ENCODE assay signal across 26 mouse cellular contexts in the genomic region with DNA sequence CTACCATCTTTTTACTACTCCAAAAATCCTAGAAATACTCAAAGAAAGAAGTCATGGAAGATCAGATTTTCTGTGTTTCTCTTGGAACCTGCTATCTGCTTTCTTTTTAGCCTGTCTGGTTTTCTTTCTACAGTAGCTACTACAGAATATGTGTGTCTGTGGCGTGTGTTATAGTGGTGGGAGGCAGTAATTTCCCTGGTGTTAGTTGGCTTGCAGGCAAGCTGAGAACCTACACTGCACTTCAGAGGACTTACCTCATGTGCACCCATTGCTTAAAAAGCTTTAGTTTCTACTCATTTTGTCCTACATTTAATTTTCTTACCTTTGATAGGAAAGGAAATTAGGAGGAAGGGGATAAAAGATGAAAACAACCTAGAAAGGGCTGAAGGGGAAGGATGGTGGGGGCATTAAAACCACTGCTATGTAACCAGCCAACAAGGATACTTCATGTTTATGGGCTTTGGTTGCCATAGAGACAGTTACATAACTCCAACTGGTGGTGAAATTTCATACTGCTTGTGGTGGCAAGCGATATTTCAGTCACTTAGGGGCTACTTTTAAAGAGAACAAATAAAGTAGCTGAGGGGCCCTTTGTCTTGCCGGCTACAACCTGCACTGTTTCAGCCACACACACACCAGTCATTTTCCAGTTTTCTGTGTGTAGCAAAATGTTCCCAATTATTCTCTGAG.
DNase-seq lines count a peak whose midpoint lies in the region; ATAC-seq and TF ChIP-seq lines count a peak whose summit lies in the region.
"Had no signal": no experiment of that assay in that cellular context is flagged by ENCODE, and none has a peak within 500 bp of the region (broad histone marks: within the 10 kb centered on the region; RNA-seq: fewer than 3 reads in every experiment).

No protein-coding gene starts in this region.

- TF ChIP-seq POLR2A in brain, embryonic 14.5 days (IDR thresholded peaks at IDR 0.05; ENCODE audit: borderline replicate concordance, extremely low read depth, insufficient read depth, insufficient read length, poor library complexity, severe bottlenecking), result no peak

- intact Hi-C loops in left cerebral cortex, postnatal 14 days (cut with DNase I), result no loop called here
- intact Hi-C loops in left cerebral cortex, adult 2 months (cut with DNase I), result no loop called here

- TF ChIP-seq CTCF in left cerebral cortex, adult 2 months (IDR thresholded peaks at IDR 0.05), result no peak; the same call in 1 of the 2 replicates
- no peak for TF ChIP-seq CTCF in brain, embryonic 14.5 days (IDR thresholded peaks at IDR 0.05; ENCODE audit: borderline replicate concordance, extremely low read depth, insufficient read depth, insufficient read length)

- H3K27ac ChIP-seq in left cerebral cortex, adult 2 months, result no peak overlapping the region
- H3K27ac ChIP-seq: embryonic facial prominence, embryonic 12.5 days; forebrain, embryonic 12.5 days; forebrain, embryonic 15.5 days; heart, adult 2 months; heart, embryonic 10.5 days; heart, embryonic 13.5 days; hindbrain, embryonic 10.5 days; hindbrain, embryonic 13.5 days; intestine, embryonic 15.5 days had no signal

- H3K4me3 ChIP-seq in left cerebral cortex, adult 2 months, result no peak overlapping the region
- H3K4me3 ChIP-seq: embryonic facial prominence, embryonic 12.5 days; erythroblast, embryonic 14.5 days; forebrain, embryonic 12.5 days; forebrain, embryonic 15.5 days; heart, adult 2 months; heart, embryonic 10.5 days; heart, embryonic 13.5 days; hindbrain, embryonic 10.5 days; hindbrain, embryonic 13.5 days; intestine, embryonic 15.5 days had no signal

- no peak for DNase-seq in frontal cortex, postnatal 10 days (ENCODE audit: low spot score in 2 of 2)
- peak; percentile 2 to 6 for DNase-seq in left cerebral cortex, postnatal 14 days (ENCODE audit: low spot score in 2 of 2)
- DNase-seq in left cerebral cortex, adult 2 months (ENCODE audit: extremely low spot score in 1 of 2, low spot score in 2 of 2), result no peak
- peak; percentile 0 for DNase-seq in brain, embryonic 14.5 days (ENCODE audit: low read depth)
- DNase-seq in telencephalon, adult 2 months (ENCODE audit: low read depth, low spot score), result peak; percentile 16
- DNase-seq in kidney, postnatal 4 days, result no peak
- DNase-seq: adrenal gland, postnatal 10 days; B cell, adult 2 months; cerebellum, adult 18-20 months; cerebellum, adult 9-10 months; cerebellum, postnatal 14 days; gastrocnemius, postnatal 36 days; heart, adult 2 months; kidney, adult 11 months had no signal

- ATAC-seq in frontal cortex, adult (ENCODE audit: low TSS enrichment), result peak; percentile 100
- ATAC-seq: forebrain, embryonic 15.5 days; hindbrain, embryonic 16.5 days; intestine, embryonic 15.5 days; Patski had no signal

Comparison
In these comparisons a context has a peak if more than half of its experiments do, and no peak if none do; other contexts are left out.
1. DNase-seq: peak in left cerebral cortex, postnatal 14 days (2 of 2), brain, embryonic 14.5 days (single experiment) and telencephalon, adult 2 months (single experiment); none in frontal cortex, postnatal 10 days (0 of 2), left cerebral cortex, adult 2 months (0 of 2) and kidney, postnatal 4 days (0 of 2).